Mouse (Mus musculus) retina, embryonic 14.5 days (tissue): ENCODE data around the gene Mef2d.

Experiments used
- DNase-seq: peaks from one replicate; pipeline ENCODE4 v3.0.0-alpha.2; 2015; ENCODE audit warnings: low spot score

Gene Mef2d

GRCm38 (mm10) chr3:88137821-88138220, 4.4 kb upstream of the Mef2d start:
- DNase-seq = peak; percentile 34

GRCm38 (mm10) chr3:88138336-88139242, 3.6 kb upstream of the Mef2d start:
- DNase-seq = peak; percentile 90

GRCm38 (mm10) chr3:88139243-88140177, 2.7 kb upstream of the Mef2d start:
- peak; percentile 23 for DNase-seq

- no peak for DNase-seq
These were observed 1.8 kb upstream of the Mef2d start for GRCm38 (mm10) chr3:88140178-88140902.

GRCm38 (mm10) chr3:88140903-88141430, 1.2 kb upstream of the Mef2d start:
- no peak for DNase-seq

- no peak for DNase-seq
These were observed 759 bp upstream of the Mef2d start for GRCm38 (mm10) chr3:88141439-88141786.

GRCm38 (mm10) chr3:88142546-88142915, 359 bp downstream of the Mef2d start:
- DNase-seq = no peak

GRCm38 (mm10) chr3:88142916-88143771, 972 bp downstream of the Mef2d start:
- peak; percentile 52 for DNase-seq

- DNase-seq = peak; percentile 50
These were observed 1.9 kb downstream of the Mef2d start for GRCm38 (mm10) chr3:88143961-88144486.

- DNase-seq = no peak
These were observed 2.7 kb downstream of the Mef2d start for GRCm38 (mm10) chr3:88144648-88145410.

GRCm38 (mm10) chr3:88145411-88145782, 3.2 kb downstream of the Mef2d start:
- DNase-seq = no peak

- DNase-seq = no peak
These were observed 3.8 kb downstream of the Mef2d start for GRCm38 (mm10) chr3:88145952-88146351.

- no peak for DNase-seq
These were observed 4.4 kb downstream of the Mef2d start for GRCm38 (mm10) chr3:88146376-88147112.

GRCm38 (mm10) chr3:88147444-88147843, 5.3 kb downstream of the Mef2d start:
- DNase-seq = no peak

- no peak for DNase-seq
These were observed 5.7 kb downstream of the Mef2d start for GRCm38 (mm10) chr3:88147866-88148265.

- DNase-seq = no peak
These were observed 6.2 kb downstream of the Mef2d start for GRCm38 (mm10) chr3:88148354-88148753.

GRCm38 (mm10) chr3:88148776-88149509, 6.8 kb downstream of the Mef2d start:
- no peak for DNase-seq

- no peak for DNase-seq
These were observed 7.4 kb downstream of the Mef2d start for GRCm38 (mm10) chr3:88149510-88149974.
